Mouse (Mus musculus): ENCODE results near the gene Btbd9. TPM values are rescaled to one million over a fixed set of nuclear protein-coding genes. Genes with fewer than 3 reads are reported as not detected.
"Not testable (repeated sequence)": the region's sequence is repeated elsewhere in the genome, so short reads cannot be mapped to it uniquely, and the experiment has no call there.

Btbd9 gene
- polyA plus RNA-seq, 1 experiment from 2014 or later: 98.0 TPM

- Histone ChIP-seq H3K4me3 (no peak overlapping the region), H3K27ac (replicated peaks) (0 out of 2 replicates have a peak overlapping the region, but pooled peaks have one; percentile 15), H3K36me3 (no peaks in the 10 kb centered on the region), H3K9me3 (no peaks in the 10 kb centered on the region), H3K27me3 (no peaks in the 10 kb centered on the region), H3K4me2 (replicated peaks) (no peak overlapping the region), H3K9ac (replicated peaks) (no peak overlapping the region), H3K4me1 (0 out of 2 replicates have a peak, but pooled peaks cover 6% of the 10 kb centered on the region)
- ATAC-seq (ENCODE audit: low FRiP score, low read depth): no peak
- 62% methylated on average over 8 of the region's 8 CpGs for WGBS
Observed at GRCm38 (mm10) chr17:30539098-30539497, 37.2 kb downstream of the Btbd9 start.

- Histone ChIP-seq H3K4me2 (replicated peaks) (no peak overlapping the region), H3K27ac (replicated peaks) (no peak overlapping the region), H3K4me3 (no peak overlapping the region), H3K9ac (replicated peaks) (no peak overlapping the region), H3K9me3 (no peaks in the 10 kb centered on the region), H3K27me3 (no peaks in the 10 kb centered on the region), H3K36me3 (no peaks in the 10 kb centered on the region), H3K4me1 (0 out of 2 replicates have a peak, but pooled peaks cover 6% of the 10 kb centered on the region)
- no peak for ATAC-seq (ENCODE audit: low FRiP score, low read depth)
- 42% methylated on average over 5 of the region's 5 CpGs for WGBS
Observed at GRCm38 (mm10) chr17:30536651-30537050, 39.6 kb downstream of the Btbd9 start.

- H3K9ac ChIP-seq (replicated peaks): no peak overlapping the region
- H3K27ac ChIP-seq (replicated peaks): no peak overlapping the region
- whole genome bisulfite sequencing: 98% methylated on average over 2 of the region's 2 CpGs
- no peaks in the 10 kb centered on the region for H3K36me3 ChIP-seq
- no peak for ATAC-seq (ENCODE audit: low FRiP score, low read depth)
- H3K9me3 ChIP-seq: no peaks in the 10 kb centered on the region
- peaks cover 4% of the 10 kb centered on the region; the same call in 1 of the 2 replicates for H3K4me1 ChIP-seq
- no peak overlapping the region for H3K4me2 ChIP-seq (replicated peaks)
- H3K27me3 ChIP-seq: no peaks in the 10 kb centered on the region
- H3K4me3 ChIP-seq: no peak overlapping the region
Observed at GRCm38 (mm10) chr17:30533098-30533497, 43.2 kb downstream of the Btbd9 start.

GRCm38 (mm10) chr17:30530542-30530940 lies 45.7 kb downstream of the Btbd9 start:
- no peak overlapping the region for H3K4me2 ChIP-seq (replicated peaks)
- peaks cover 4% of the 10 kb centered on the region; the same call in 1 of the 2 replicates for H3K4me1 ChIP-seq
- H3K9ac ChIP-seq (replicated peaks): no peak overlapping the region
- 61% methylated on average over 4 of the region's 4 CpGs for WGBS
- H3K27ac ChIP-seq (replicated peaks): no peak overlapping the region
- peaks cover 6% of the 10 kb centered on the region; the same call in 1 of the 2 replicates for H3K36me3 ChIP-seq
- H3K4me3 ChIP-seq: no peak overlapping the region
- H3K27me3 ChIP-seq: no peaks in the 10 kb centered on the region
- H3K9me3 ChIP-seq: no peaks in the 10 kb centered on the region
- ATAC-seq (ENCODE audit: low FRiP score, low read depth): no peak

- H3K36me3 ChIP-seq: peaks cover 9% of the 10 kb centered on the region; the same call in 1 of the 2 replicates
- peaks cover 4% of the 10 kb centered on the region; the same call in 1 of the 2 replicates for H3K4me1 ChIP-seq
- H3K9me3 ChIP-seq: no peaks in the 10 kb centered on the region
- no peaks in the 10 kb centered on the region for H3K27me3 ChIP-seq
- no peak overlapping the region for H3K4me2 ChIP-seq (replicated peaks)
- no peak overlapping the region for H3K27ac ChIP-seq (replicated peaks)
- ATAC-seq (ENCODE audit: low FRiP score, low read depth): no peak
- no peak overlapping the region for H3K4me3 ChIP-seq
- no peak overlapping the region for H3K9ac ChIP-seq (replicated peaks)
- WGBS: 82% methylated on average over 12 of the region's 12 CpGs
Observed at GRCm38 (mm10) chr17:30529632-30530541, 46.4 kb downstream of the Btbd9 start.

GRCm38 (mm10) chr17:30525405-30526295 lies 50.6 kb downstream of the Btbd9 start:
- Histone ChIP-seq H3K9me3 (no peaks in the 10 kb centered on the region), H3K36me3 (peaks cover 12% of the 10 kb centered on the region; the same call in 1 of the 2 replicates), H3K27me3 (no peaks in the 10 kb centered on the region), H3K27ac (replicated peaks) (no peak overlapping the region), H3K4me3 (no peak overlapping the region), H3K4me1 (peaks cover 4% of the 10 kb centered on the region; the same call in 1 of the 2 replicates), H3K4me2 (replicated peaks) (no peak overlapping the region), H3K9ac (replicated peaks) (no peak overlapping the region)
- no peak for ATAC-seq (ENCODE audit: low FRiP score, low read depth)
- 64% methylated on average over 6 of the region's 6 CpGs for WGBS

- no peak for ATAC-seq (ENCODE audit: low FRiP score, low read depth)
- H3K4me3 ChIP-seq: no peak overlapping the region
- no peaks in the 10 kb centered on the region for H3K4me1 ChIP-seq
- H3K27ac ChIP-seq (replicated peaks): no peak overlapping the region
- H3K9ac ChIP-seq (replicated peaks): no peak overlapping the region
- no peaks in the 10 kb centered on the region for H3K27me3 ChIP-seq
- 91% methylated on average over 7 of the region's 7 CpGs for WGBS
- H3K9me3 ChIP-seq: no peaks in the 10 kb centered on the region
- H3K4me2 ChIP-seq (replicated peaks): no peak overlapping the region
- peaks cover 12% of the 10 kb centered on the region; the same call in 1 of the 2 replicates for H3K36me3 ChIP-seq
Observed at GRCm38 (mm10) chr17:30524451-30524850, 51.8 kb downstream of the Btbd9 start.

- no peak overlapping the region for H3K4me2 ChIP-seq (replicated peaks)
- H3K27ac ChIP-seq (replicated peaks): no peak overlapping the region
- WGBS: 86% methylated on average over 2 of the region's 2 CpGs
- H3K9me3 ChIP-seq: no peaks in the 10 kb centered on the region
- H3K36me3 ChIP-seq: peaks cover 12% of the 10 kb centered on the region; the same call in 1 of the 2 replicates
- H3K4me3 ChIP-seq: no peak overlapping the region
- H3K9ac ChIP-seq (replicated peaks): no peak overlapping the region
- no peak for ATAC-seq (ENCODE audit: low FRiP score, low read depth)
- no peaks in the 10 kb centered on the region for H3K4me1 ChIP-seq
- H3K27me3 ChIP-seq: no peaks in the 10 kb centered on the region
Observed at GRCm38 (mm10) chr17:30523783-30524182, 52.5 kb downstream of the Btbd9 start.

GRCm38 (mm10) chr17:30522406-30523078 lies 53.7 kb downstream of the Btbd9 start:
- H3K4me1 ChIP-seq: no peaks in the 10 kb centered on the region
- 95% methylated on average over 9 of the region's 9 CpGs for WGBS
- H3K9ac ChIP-seq (replicated peaks): no peak overlapping the region
- no peaks in the 10 kb centered on the region for H3K27me3 ChIP-seq
- H3K4me2 ChIP-seq (replicated peaks): no peak overlapping the region
- no peak for ATAC-seq (ENCODE audit: low FRiP score, low read depth)
- H3K4me3 ChIP-seq: no peak overlapping the region
- H3K36me3 ChIP-seq: peaks cover 12% of the 10 kb centered on the region; the same call in 1 of the 2 replicates
- H3K9me3 ChIP-seq: no peaks in the 10 kb centered on the region
- H3K27ac ChIP-seq (replicated peaks): no peak overlapping the region

- H3K9me3 ChIP-seq; H3K4me2 ChIP-seq (replicated peaks); H3K4me1 ChIP-seq; H3K36me3 ChIP-seq; H3K27me3 ChIP-seq; H3K4me3 ChIP-seq; H3K9ac ChIP-seq (replicated peaks); ATAC-seq (ENCODE audit: low FRiP score, low read depth); H3K27ac ChIP-seq (replicated peaks): not testable (repeated sequence)
- 73% methylated on average over 2 of the region's 2 CpGs for WGBS
Observed at GRCm38 (mm10) chr17:30519172-30519512, 57.1 kb downstream of the Btbd9 start.

- 84% methylated on average over 8 of the region's 8 CpGs for WGBS
- no peak overlapping the region for H3K27ac ChIP-seq (replicated peaks)
- H3K9ac ChIP-seq (replicated peaks): no peak overlapping the region
- H3K4me1 ChIP-seq: no peaks in the 10 kb centered on the region
- peaks cover 9% of the 10 kb centered on the region for H3K36me3 ChIP-seq
- H3K9me3 ChIP-seq: no peaks in the 10 kb centered on the region
- no peaks in the 10 kb centered on the region for H3K27me3 ChIP-seq
- no peak overlapping the region for H3K4me2 ChIP-seq (replicated peaks)
- no peak overlapping the region for H3K4me3 ChIP-seq
- no peak for ATAC-seq (ENCODE audit: low FRiP score, low read depth)
Observed at GRCm38 (mm10) chr17:30518431-30519171, 57.7 kb downstream of the Btbd9 start.

Data from midbrain, embryonic 12.5 days (tissue).